Mouse (Mus musculus): Measurements from ENCODE around the gene Dscam. TPM values are rescaled to one million over a fixed set of nuclear protein-coding genes. Genes with fewer than 3 reads are reported as not detected.
A peak's percentile ranks its signal among the peaks of the same experiment; 100 is the strongest.
"Not testable (repeated sequence)": the region's sequence is repeated elsewhere in the genome, so short reads cannot be mapped to it uniquely, and the experiment has no call there.

The Dscam gene
- polyA plus RNA-seq, 1 experiment from 2014 or later = 0.05 TPM

- WGBS = 55% methylated on average over 10 of the region's 10 CpGs
- peak; percentile 77 for TF ChIP-seq CTCF (IDR thresholded peaks at IDR 0.05; ENCODE audit: low read depth)
- Histone ChIP-seq H3K36me3 (ENCODE audit: insufficient read depth, low read length) (no peaks in the 10 kb centered on the region), H3K4me2 (ENCODE audit: low read length) (no peak overlapping the region), H3K9ac (ENCODE audit: low read depth, low read length) (no peak overlapping the region), H3K27me3 (ENCODE audit: insufficient read depth, low read length) (no peaks in the 10 kb centered on the region), H3K9me3 (replicated peaks; ENCODE audit: low read length) (no peaks in the 10 kb centered on the region), H3K27ac (no peak overlapping the region), H3K4me3 (replicated peaks; ENCODE audit: low read depth, low read length) (no peak overlapping the region), H3K4me1 (replicated peaks; ENCODE audit: insufficient read depth, low read length) (no peaks in the 10 kb centered on the region)
- ATAC-seq (replicated peaks; ENCODE audit: low FRiP score, low read depth) (no peak), DNase-seq (ENCODE audit: low spot score) (peak; percentile 70)
Observed at GRCm38 (mm10) chr16:96896510-96897133, 273.9 kb downstream of the Dscam start.

- TF ChIP-seq CTCF (IDR thresholded peaks at IDR 0.05; ENCODE audit: low read depth) = no peak
- Histone ChIP-seq H3K9ac (ENCODE audit: low read depth, low read length) (no peak overlapping the region), H3K36me3 (ENCODE audit: insufficient read depth, low read length) (no peaks in the 10 kb centered on the region), H3K4me2 (ENCODE audit: low read length) (no peak overlapping the region), H3K4me1 (replicated peaks; ENCODE audit: insufficient read depth, low read length) (0 out of 2 replicates have a peak, but pooled peaks cover 7% of the 10 kb centered on the region), H3K27me3 (ENCODE audit: insufficient read depth, low read length) (no peaks in the 10 kb centered on the region), H3K27ac (no peak overlapping the region), H3K9me3 (replicated peaks; ENCODE audit: low read length) (no peaks in the 10 kb centered on the region), H3K4me3 (replicated peaks; ENCODE audit: low read depth, low read length) (no peak overlapping the region)
- ATAC-seq (replicated peaks; ENCODE audit: low FRiP score, low read depth) = no peak
- DNase-seq (ENCODE audit: low spot score) = peak; percentile 16
- 39% methylated on average over 1 of the region's 1 CpGs for WGBS
Observed at GRCm38 (mm10) chr16:96888036-96888435, 282.5 kb downstream of the Dscam start.

- TF ChIP-seq CTCF (IDR thresholded peaks at IDR 0.05; ENCODE audit: low read depth) = no peak
- WGBS = 73% methylated on average over 2 of the region's 2 CpGs
- no peaks in the 10 kb centered on the region for H3K9me3 ChIP-seq (replicated peaks; ENCODE audit: low read length)
- no peak overlapping the region for H3K4me3 ChIP-seq (replicated peaks; ENCODE audit: low read depth, low read length)
- no peaks in the 10 kb centered on the region for H3K36me3 ChIP-seq (ENCODE audit: insufficient read depth, low read length)
- no peak overlapping the region for H3K9ac ChIP-seq (ENCODE audit: low read depth, low read length)
- ATAC-seq (replicated peaks; ENCODE audit: low FRiP score, low read depth) (no peak), DNase-seq (ENCODE audit: low spot score) (no peak)
- no peaks in the 10 kb centered on the region for H3K27me3 ChIP-seq (ENCODE audit: insufficient read depth, low read length)
- no peak overlapping the region for H3K4me2 ChIP-seq (ENCODE audit: low read length)
- 0 out of 2 replicates have a peak, but pooled peaks cover 7% of the 10 kb centered on the region for H3K4me1 ChIP-seq (replicated peaks; ENCODE audit: insufficient read depth, low read length)
- H3K27ac ChIP-seq = no peak overlapping the region
Observed at GRCm38 (mm10) chr16:96885817-96886216, 284.7 kb downstream of the Dscam start.

- H3K9ac ChIP-seq (ENCODE audit: low read depth, low read length); H3K9me3 ChIP-seq (replicated peaks; ENCODE audit: low read length); H3K27ac ChIP-seq; DNase-seq (ENCODE audit: low spot score); H3K36me3 ChIP-seq (ENCODE audit: insufficient read depth, low read length); H3K4me2 ChIP-seq (ENCODE audit: low read length); ATAC-seq (replicated peaks; ENCODE audit: low FRiP score, low read depth); H3K4me1 ChIP-seq (replicated peaks; ENCODE audit: insufficient read depth, low read length); H3K27me3 ChIP-seq (ENCODE audit: insufficient read depth, low read length); H3K4me3 ChIP-seq (replicated peaks; ENCODE audit: low read depth, low read length): not testable (repeated sequence)
- 81% methylated on average over 2 of the region's 3 CpGs for WGBS
Observed at GRCm38 (mm10) chr16:96884590-96884989, 286.0 kb downstream of the Dscam start.

GRCm38 (mm10) chr16:96877271-96877670 is 293.3 kb downstream of the Dscam start:
- H3K4me1 ChIP-seq (replicated peaks; ENCODE audit: insufficient read depth, low read length) = no peaks in the 10 kb centered on the region
- H3K27ac ChIP-seq = no peak overlapping the region
- no peaks in the 10 kb centered on the region for H3K9me3 ChIP-seq (replicated peaks; ENCODE audit: low read length)
- H3K4me3 ChIP-seq (replicated peaks; ENCODE audit: low read depth, low read length) = no peak overlapping the region
- WGBS = 69% methylated on average over 4 of the region's 4 CpGs
- TF ChIP-seq CTCF (IDR thresholded peaks at IDR 0.05; ENCODE audit: low read depth) = no peak
- no peaks in the 10 kb centered on the region for H3K27me3 ChIP-seq (ENCODE audit: insufficient read depth, low read length)
- H3K4me2 ChIP-seq (ENCODE audit: low read length) = no peak overlapping the region
- H3K9ac ChIP-seq (ENCODE audit: low read depth, low read length) = no peak overlapping the region
- DNase-seq (ENCODE audit: low spot score) (no peak), ATAC-seq (replicated peaks; ENCODE audit: low FRiP score, low read depth) (no peak)
- H3K36me3 ChIP-seq (ENCODE audit: insufficient read depth, low read length) = no peaks in the 10 kb centered on the region

GRCm38 (mm10) chr16:96872799-96873198 is 297.8 kb downstream of the Dscam start:
- Histone ChIP-seq H3K4me2 (ENCODE audit: low read length) (no peak overlapping the region), H3K27ac (no peak overlapping the region), H3K4me3 (replicated peaks; ENCODE audit: low read depth, low read length) (no peak overlapping the region), H3K4me1 (replicated peaks; ENCODE audit: insufficient read depth, low read length) (no peaks in the 10 kb centered on the region), H3K27me3 (ENCODE audit: insufficient read depth, low read length) (no peaks in the 10 kb centered on the region), H3K9ac (ENCODE audit: low read depth, low read length) (no peak overlapping the region), H3K9me3 (replicated peaks; ENCODE audit: low read length) (no peaks in the 10 kb centered on the region), H3K36me3 (ENCODE audit: insufficient read depth, low read length) (no peaks in the 10 kb centered on the region)
- DNase-seq (ENCODE audit: low spot score) = no peak
- TF ChIP-seq CTCF (IDR thresholded peaks at IDR 0.05; ENCODE audit: low read depth) = no peak
- no peak for ATAC-seq (replicated peaks; ENCODE audit: low FRiP score, low read depth)
- WGBS = 65% methylated on average over 7 of the region's 7 CpGs

- no peaks in the 10 kb centered on the region for H3K36me3 ChIP-seq (ENCODE audit: insufficient read depth, low read length)
- TF ChIP-seq CTCF (IDR thresholded peaks at IDR 0.05; ENCODE audit: low read depth) = no peak
- no peak overlapping the region for H3K4me3 ChIP-seq (replicated peaks; ENCODE audit: low read depth, low read length)
- H3K9ac ChIP-seq (ENCODE audit: low read depth, low read length) = no peak overlapping the region
- no peak overlapping the region for H3K4me2 ChIP-seq (ENCODE audit: low read length)
- 55% methylated on average over 2 of the region's 2 CpGs for WGBS
- no peaks in the 10 kb centered on the region for H3K4me1 ChIP-seq (replicated peaks; ENCODE audit: insufficient read depth, low read length)
- no peak overlapping the region for H3K27ac ChIP-seq
- DNase-seq (ENCODE audit: low spot score) (no peak), ATAC-seq (replicated peaks; ENCODE audit: low FRiP score, low read depth) (no peak)
- no peaks in the 10 kb centered on the region for H3K27me3 ChIP-seq (ENCODE audit: insufficient read depth, low read length)
- H3K9me3 ChIP-seq (replicated peaks; ENCODE audit: low read length) = no peaks in the 10 kb centered on the region
Observed at GRCm38 (mm10) chr16:96857571-96857970, 313.0 kb downstream of the Dscam start.

Measured in kidney, postnatal 0 days (tissue).